ENCODE assay signal across 9 mouse cellular contexts in the genomic region with DNA sequence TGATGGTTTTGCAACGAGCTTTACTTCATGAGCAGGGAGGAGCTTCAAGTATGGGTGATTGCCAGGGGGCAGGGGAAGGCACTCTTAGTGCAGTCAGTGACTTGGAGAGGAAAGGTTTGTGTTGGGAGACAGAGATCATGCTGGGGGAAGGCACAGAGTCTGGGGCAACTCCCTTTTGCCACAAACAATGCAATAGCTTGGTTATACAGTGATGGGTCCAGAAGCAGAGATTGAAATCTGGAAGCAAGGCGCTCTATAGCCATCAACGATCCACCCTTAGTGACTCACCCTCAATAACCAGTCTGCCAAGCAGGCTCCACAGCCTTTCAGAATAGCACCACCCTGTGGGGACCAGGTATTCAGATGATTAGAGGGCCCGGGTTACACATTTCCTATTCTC. TPM values are rescaled to one million over a fixed set of nuclear protein-coding genes. Genes with fewer than 3 reads are reported as not detected.
DNase-seq lines count a peak whose midpoint lies in the region; ATAC-seq and TF ChIP-seq lines count a peak whose summit lies in the region.
"Had no signal": no experiment of that assay in that cellular context is flagged by ENCODE, and none has a peak within 500 bp of the region (broad histone marks: within the 10 kb centered on the region; RNA-seq: fewer than 3 reads in every experiment).

No protein-coding gene starts in this region.

- H3K27ac ChIP-seq in spleen, adult 2 months (ENCODE audit: insufficient read depth, low read length): no peak overlapping the region
- no peak overlapping the region for H3K27ac ChIP-seq in heart, embryonic 16.5 days (ENCODE audit: low read length)

- H3K9me3 ChIP-seq in heart, embryonic 16.5 days (replicated peaks; ENCODE audit: control insufficient read depth, low read length): no peaks in the 10 kb centered on the region

- ATAC-seq in heart, embryonic 16.5 days (replicated peaks; ENCODE audit: extremely low read depth, insufficient read depth, low FRiP score): peak; percentile 24; the same call in 1 of the 2 replicates
- peak; percentile 75 for ATAC-seq in megakaryocyte progenitor cell, adult 5-6 weeks (replicated peaks; ENCODE audit: poor library complexity)

- no peaks in the 10 kb centered on the region for H3K4me1 ChIP-seq in spleen, adult 2 months (ENCODE audit: control insufficient read depth, insufficient read depth, insufficient read length)
- H3K4me1 ChIP-seq in heart, embryonic 16.5 days (ENCODE audit: control insufficient read depth, insufficient read depth, low read length): peaks cover 32% of the 10 kb centered on the region

- no peaks in the 10 kb centered on the region for H3K36me3 ChIP-seq in spleen, adult 2 months (ENCODE audit: control insufficient read depth, insufficient read depth, low read length)
- no peaks in the 10 kb centered on the region for H3K36me3 ChIP-seq in heart, embryonic 16.5 days (ENCODE audit: control insufficient read depth, insufficient read depth)

- peak; percentile 26; the same call in 1 of the 2 replicates for TF ChIP-seq CTCF in spleen, adult 2 months (IDR thresholded peaks at IDR 0.05; ENCODE audit: extremely low read depth, insufficient read depth, insufficient read length, insufficient replicate concordance)

- H3K4me2 ChIP-seq in heart, embryonic 16.5 days (ENCODE audit: low read depth, low read length): no peak overlapping the region

- H3K4me3 ChIP-seq in spleen, adult 2 months (ENCODE audit: extremely low read depth, insufficient read depth, insufficient read length): no peak overlapping the region
- no peak overlapping the region for H3K4me3 ChIP-seq in heart, embryonic 16.5 days (ENCODE audit: low read length)
- H3K4me3 ChIP-seq: erythroblast, embryonic 14.5 days had no signal

- TF ChIP-seq POLR2A in spleen, adult 2 months (IDR thresholded peaks at IDR 0.05; ENCODE audit: low read depth, low read length): no peak

- 48% methylated on average over 4 of the region's 4 CpGs for WGBS in spleen, adult 2 months
- 43% methylated on average over 4 of the region's 4 CpGs for WGBS in heart, embryonic 16.5 days

- no peaks in the 10 kb centered on the region for H3K27me3 ChIP-seq in spleen, adult 2 months (ENCODE audit: control insufficient read depth, insufficient read depth, low read length)
- no peaks in the 10 kb centered on the region for H3K27me3 ChIP-seq in heart, embryonic 16.5 days (ENCODE audit: control insufficient read depth, insufficient read depth, low read length)

- no peak overlapping the region for H3K9ac ChIP-seq in heart, embryonic 16.5 days (ENCODE audit: low read length)

- peak; percentile 64 to 89 for DNase-seq in adrenal gland, adult (ENCODE audit: inconsistent age in 2 of 2, low spot score in 1 of 2)
- no peak for DNase-seq in adrenal gland, adult 18-20 months (ENCODE audit: low spot score in 2 of 2)
- DNase-seq in spleen, adult 2 months (ENCODE audit: low read depth in 1 of 2, low spot score in 2 of 2): peak in 1 of 2 experiments; percentile 30
- DNase-seq in spleen, postnatal 14 days (ENCODE audit: low spot score in 2 of 2): no peak
- DNase-seq in ovary, postnatal 10 days (ENCODE audit: low spot score): no peak
- no peak for DNase-seq in frontal cortex, postnatal 14 days (ENCODE audit: low spot score in 2 of 2)

RNA-seq across cellular contexts. Expression of a gene that starts 11.7 kb away (rescaled TPM):
- total RNA-seq in adrenal gland, adult 18-20 months (2021): 10 to 100 TPM; 85.2 to 95.7 TPM
- polyA plus RNA-seq in spleen, adult 2 months (2012; rRNA removed): 10.3 and 17.3 TPM in 2 replicates
- 15.4 and 20.3 TPM in 2 replicates for polyA plus RNA-seq in heart, embryonic 16.5 days (2015; fragmentation: Nextera tagmentation; extraction: Ambion mirVana)
- 5.5 and 5.8 TPM in 2 replicates for total RNA-seq in megakaryocyte progenitor cell, adult 5-6 weeks (2015)
- 3.5 and 5.5 TPM in 2 replicates for total RNA-seq in megakaryocyte progenitor cell, adult 5-6 weeks (2017)

Comparison
In these comparisons a context has a peak if more than half of its experiments do, and no peak if none do; other contexts are left out.
1. DNase-seq: peak in adrenal gland, adult (2 of 2); none in adrenal gland, adult 18-20 months (0 of 2), spleen, postnatal 14 days (0 of 2), ovary, postnatal 10 days (single experiment) and frontal cortex, postnatal 14 days (0 of 2).
2. RNA of a gene that starts 11.7 kb away (total RNA-seq): 85.2 to 95.7 TPM in adrenal gland, adult 18-20 months; 3.5 to 5.8 TPM in megakaryocyte progenitor cell, adult 5-6 weeks; every median in the first group is over 10 times any median in the second.